Mouse (Mus musculus) cerebellum, adult (tissue): Measurements from ENCODE around the gene Tmem132d.

Experiments
- ATAC-seq: cut with Nextera tagmentation; 2 replicates; pipeline ENCODE4 v1.9.2; 2017; ENCODE audit warnings: mild to moderate bottlenecking, moderate library complexity, mixed read lengths; ENCODE audit not compliant: insufficient number of reproducible peaks, low FRiP score, low TSS enrichment

Gene Tmem132d

GRCm38 (mm10) chr5:128412306-128412705 is 20.6 kb downstream of the Tmem132d start:
- ATAC-seq, result no peak

DNA sequence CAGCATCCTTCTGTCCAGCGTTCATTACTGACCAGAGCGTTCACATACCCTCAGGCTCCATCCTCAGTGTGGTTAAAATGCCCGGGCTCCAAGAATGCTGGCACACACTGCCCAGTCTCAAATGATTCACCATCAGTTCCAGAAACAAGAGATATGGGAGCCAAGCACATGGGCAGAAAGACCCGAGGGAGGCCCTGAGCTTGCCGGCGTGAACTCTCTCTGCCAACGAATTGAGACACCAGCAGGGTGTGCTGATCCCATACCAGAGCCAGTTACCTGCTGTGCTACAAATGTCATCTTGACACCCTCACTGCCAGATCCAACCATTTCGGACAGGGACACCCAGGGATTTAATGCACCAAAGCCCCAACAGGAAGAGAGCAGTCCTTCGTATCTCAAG is 25.3 kb downstream of the Tmem132d start:
- ATAC-seq, result no peak

DNA sequence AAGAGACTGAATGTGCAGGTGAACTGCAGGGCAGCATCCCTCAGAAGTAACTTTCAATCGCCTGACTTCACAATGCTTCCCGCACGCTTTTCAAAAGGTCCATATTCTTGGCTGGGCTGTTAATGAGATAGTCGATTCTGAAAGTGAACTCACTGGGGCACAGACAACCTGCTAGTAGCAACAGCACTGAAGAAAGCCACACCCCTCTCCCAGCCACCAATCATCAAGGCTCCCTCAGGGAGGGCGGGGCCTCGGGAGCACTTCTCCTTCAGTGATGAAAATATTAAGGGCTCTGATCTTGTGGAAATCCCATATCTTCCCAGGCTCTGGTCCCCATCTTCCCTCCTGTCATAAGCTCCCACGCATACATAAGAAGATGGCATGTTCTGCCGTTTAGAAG is 27.8 kb downstream of the Tmem132d start:
- no peak for ATAC-seq

DNA sequence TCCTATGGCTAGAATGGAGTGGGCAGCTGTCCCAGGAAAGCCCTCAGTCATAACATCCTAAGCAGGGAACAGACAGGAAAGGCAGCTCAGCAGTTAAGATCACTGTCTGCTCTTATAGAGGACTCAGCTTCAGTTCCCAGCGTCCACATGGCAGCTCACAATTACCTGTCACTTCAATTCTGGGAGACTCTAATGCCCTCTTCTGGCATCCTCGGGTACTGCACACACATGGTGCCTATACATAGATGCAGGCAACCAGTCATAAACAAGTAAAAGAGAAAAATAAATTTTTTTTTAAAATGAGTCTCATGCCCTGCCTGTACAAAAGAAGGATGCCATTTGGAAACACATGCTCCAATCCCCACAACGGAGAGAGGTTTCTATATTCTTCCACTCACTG is 28.7 kb downstream of the Tmem132d start:
- no peak for ATAC-seq

- no peak for ATAC-seq
These were observed 40.5 kb downstream of the Tmem132d start for GRCm38 (mm10) chr5:128392372-128392771.

GRCm38 (mm10) chr5:128389665-128390064 is 43.2 kb downstream of the Tmem132d start:
- ATAC-seq, result no peak

GRCm38 (mm10) chr5:128388358-128389141 is 44.3 kb downstream of the Tmem132d start:
- no peak for ATAC-seq

DNA sequence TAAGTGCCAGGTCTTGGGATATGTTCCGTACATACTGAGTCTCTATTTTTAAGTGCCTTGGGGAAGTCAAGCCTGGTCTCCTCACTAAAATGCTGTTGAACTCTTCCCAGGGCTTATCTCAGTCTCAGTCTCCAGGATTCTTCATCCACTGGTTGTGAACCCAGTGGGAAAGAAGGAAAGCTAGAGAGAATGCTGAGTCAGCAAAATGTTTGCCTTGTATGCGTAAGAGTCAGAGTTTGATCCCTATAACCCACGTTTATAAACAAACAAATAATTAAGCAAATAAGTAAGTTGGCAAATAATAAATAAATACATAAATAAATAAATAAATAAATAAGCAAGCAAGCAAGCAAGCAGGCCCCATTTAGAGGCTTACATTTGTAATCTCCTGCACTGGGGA is 63.1 kb downstream of the Tmem132d start:
- no peak for ATAC-seq

- no peak for ATAC-seq
These were observed 63.8 kb downstream of the Tmem132d start for GRCm38 (mm10) chr5:128369111-128369510.

- ATAC-seq, result no peak
These were observed 67.5 kb downstream of the Tmem132d start for GRCm38 (mm10) chr5:128365261-128365985.

GRCm38 (mm10) chr5:128360946-128361675 is 71.8 kb downstream of the Tmem132d start:
- no peak for ATAC-seq

DNA sequence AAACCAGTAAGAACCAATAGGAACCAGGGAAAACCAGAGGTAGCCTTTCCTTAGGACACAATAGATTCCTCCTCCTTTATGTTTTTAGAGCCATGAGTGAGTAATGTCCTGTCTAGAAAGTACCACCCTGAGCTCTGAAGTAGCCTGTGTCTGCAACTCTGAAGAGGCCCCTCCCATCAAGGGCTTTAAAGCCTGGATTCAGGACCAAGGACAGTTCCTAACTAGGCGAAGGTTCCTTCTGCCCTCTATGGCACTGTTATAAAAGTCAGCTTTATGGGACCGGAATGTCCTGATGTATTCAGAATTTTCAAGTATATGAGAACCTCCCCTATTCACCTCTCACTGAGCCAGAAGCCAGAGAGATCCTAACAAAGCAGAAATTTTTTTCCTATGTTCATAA is 84.0 kb downstream of the Tmem132d start:
- ATAC-seq, result no peak

GRCm38 (mm10) chr5:128336841-128337240 is 96.0 kb downstream of the Tmem132d start:
- ATAC-seq, result no peak

- ATAC-seq, result no peak
These were observed 100.1 kb downstream of the Tmem132d start for GRCm38 (mm10) chr5:128332766-128333165.

GRCm38 (mm10) chr5:128330351-128330750 is 102.5 kb downstream of the Tmem132d start:
- ATAC-seq, result no peak

DNA sequence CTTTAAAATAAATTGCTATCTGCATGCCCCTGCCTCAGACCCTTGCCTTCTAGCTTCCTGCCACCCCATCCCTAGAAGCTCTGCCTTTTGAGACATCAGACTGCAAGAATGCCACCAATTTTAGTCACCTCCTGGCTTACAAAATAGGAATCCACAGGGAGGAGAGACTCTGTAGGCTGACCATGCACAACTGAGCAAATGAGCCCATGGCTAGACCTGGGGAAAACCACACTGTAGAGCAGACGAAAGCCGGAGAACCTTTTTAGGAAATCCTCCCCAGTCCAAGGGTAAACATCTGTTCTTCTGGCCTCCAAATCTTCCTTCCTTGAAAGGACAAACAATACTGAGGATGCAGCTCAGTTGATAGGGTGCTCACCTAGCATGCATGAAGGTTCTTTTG is 130.5 kb downstream of the Tmem132d start:
- no peak for ATAC-seq

GRCm38 (mm10) chr5:128291191-128291590 is 141.7 kb downstream of the Tmem132d start:
- ATAC-seq, result no peak

- ATAC-seq, result no peak
These were observed 159.6 kb downstream of the Tmem132d start for GRCm38 (mm10) chr5:128273255-128273654.

- no peak for ATAC-seq
These were observed 165.5 kb downstream of the Tmem132d start for GRCm38 (mm10) chr5:128267366-128267765.

GRCm38 (mm10) chr5:128244219-128244618 is 188.7 kb downstream of the Tmem132d start:
- no peak for ATAC-seq
